In genomic region chr3:18453220-18453985, GRCm38 (mm10) we compare ENCODE assay signal across 16 mouse cellular contexts.
A peak's percentile ranks its signal among the peaks of the same experiment; 100 is the strongest.
DNase-seq lines count a peak whose midpoint lies in the region; ATAC-seq and TF ChIP-seq lines count a peak whose summit lies in the region.
"Had no signal": no experiment of that assay in that cellular context is flagged by ENCODE, and none has a peak within 500 bp of the region (broad histone marks: within the 10 kb centered on the region; RNA-seq: fewer than 3 reads in every experiment).

No protein-coding gene starts in this region.

- intact Hi-C loops in left cerebral cortex, postnatal 4 days (cut with DNase I) = no loop called here

- H3K9me3 ChIP-seq in forebrain, embryonic 14.5 days (replicated peaks; ENCODE audit: control insufficient read depth, low read length) = no peaks in the 10 kb centered on the region
- H3K9me3 ChIP-seq in hindbrain, embryonic 16.5 days (ENCODE audit: control insufficient read depth, low read length) = no peaks in the 10 kb centered on the region
- H3K9me3 ChIP-seq in neural tube, embryonic 12.5 days = no peaks in the 10 kb centered on the region
- H3K9me3 ChIP-seq: heart, embryonic 12.5 days; liver, embryonic 13.5 days; lung, embryonic 15.5 days had no signal

- H3K9ac ChIP-seq in forebrain, embryonic 14.5 days (ENCODE audit: low read length) = no peak overlapping the region
- no peak overlapping the region for H3K9ac ChIP-seq in hindbrain, embryonic 16.5 days (ENCODE audit: low read depth, low read length)
- H3K9ac ChIP-seq in neural tube, embryonic 12.5 days = no peak overlapping the region
- H3K9ac ChIP-seq: heart, embryonic 12.5 days; liver, embryonic 13.5 days; lung, embryonic 15.5 days had no signal

- no peak for DNase-seq in layer of hippocampus, adult 2 months (ENCODE audit: low spot score in 2 of 2)
- DNase-seq in layer of hippocampus, adult 9-11 months = no peak
- DNase-seq in forebrain, embryonic 14.5 days (ENCODE audit: low spot score) = peak; percentile 75
- DNase-seq in left cerebral cortex, postnatal 4 days = no peak
- DNase-seq in adrenal gland, postnatal 4 days (ENCODE audit: low spot score in 2 of 2) = no peak
- no peak for DNase-seq in embryo, embryonic 11 days
- DNase-seq: adrenal gland, adult 8-10 months; cerebellum, adult 18-20 months; cerebellum, postnatal 36 days; liver, embryonic 13.5 days had no signal

- no peak overlapping the region for H3K4me2 ChIP-seq in forebrain, embryonic 14.5 days (ENCODE audit: low read length)
- no peak overlapping the region for H3K4me2 ChIP-seq in hindbrain, embryonic 16.5 days (ENCODE audit: low read length)
- no peak overlapping the region for H3K4me2 ChIP-seq in neural tube, embryonic 12.5 days (replicated peaks)
- H3K4me2 ChIP-seq: heart, embryonic 12.5 days; liver, embryonic 13.5 days; lung, embryonic 15.5 days had no signal

- peak overlapping the region; percentile 65; the same call in 1 of the 2 replicates for H3K27ac ChIP-seq in layer of hippocampus, adult 2 months
- 0 out of 2 replicates have a peak overlapping the region, but pooled peaks have one; percentile 5 for H3K27ac ChIP-seq in forebrain, embryonic 14.5 days (ENCODE audit: low read depth, low read length)
- H3K27ac ChIP-seq in hindbrain, embryonic 16.5 days (ENCODE audit: low read depth, low read length) = no peak overlapping the region
- H3K27ac ChIP-seq in neural tube, embryonic 12.5 days = no peak overlapping the region
- H3K27ac ChIP-seq: liver, embryonic 13.5 days; lung, embryonic 15.5 days had no signal

- peak; percentile 70 for ATAC-seq in forebrain, embryonic 14.5 days
- ATAC-seq in hindbrain, embryonic 16.5 days = peak; percentile 65; the same call in 1 of the 2 replicates
- peak; percentile 65 for ATAC-seq in neural tube, embryonic 12.5 days (ENCODE audit: low FRiP score, low read depth)
- ATAC-seq: intestine, embryonic 16.5 days had no signal

- H3K27me3 ChIP-seq in forebrain, embryonic 14.5 days (replicated peaks; ENCODE audit: control insufficient read depth, insufficient read depth, low read length) = no peaks in the 10 kb centered on the region
- H3K27me3 ChIP-seq in hindbrain, embryonic 16.5 days (replicated peaks; ENCODE audit: control insufficient read depth, insufficient read depth, low read length) = no peaks in the 10 kb centered on the region
- H3K27me3 ChIP-seq in neural tube, embryonic 12.5 days (replicated peaks) = no peaks in the 10 kb centered on the region
- H3K27me3 ChIP-seq: CH12.LX; heart, embryonic 12.5 days; liver, embryonic 13.5 days; lung, embryonic 15.5 days had no signal

- WGBS in forebrain, embryonic 14.5 days = 6% methylated on average over 1 of the region's 3 CpGs
- 42% methylated on average over 1 of the region's 3 CpGs for WGBS in hindbrain, embryonic 16.5 days
- WGBS in neural tube, embryonic 12.5 days = 57% methylated on average over 3 of the region's 3 CpGs

- no peak for TF ChIP-seq CTCF in layer of hippocampus, adult 2 months (conservative IDR thresholded peaks at IDR 0.05)

- H3K36me3 ChIP-seq in forebrain, embryonic 14.5 days (ENCODE audit: control insufficient read depth, insufficient read depth, low read length) = no peaks in the 10 kb centered on the region
- no peaks in the 10 kb centered on the region for H3K36me3 ChIP-seq in hindbrain, embryonic 16.5 days (ENCODE audit: control insufficient read depth, insufficient read depth, low read length)
- no peaks in the 10 kb centered on the region for H3K36me3 ChIP-seq in neural tube, embryonic 12.5 days
- H3K36me3 ChIP-seq: heart, embryonic 12.5 days; liver, embryonic 13.5 days; lung, embryonic 15.5 days had no signal

- H3K4me3 ChIP-seq in layer of hippocampus, adult 2 months = no peak overlapping the region
- H3K4me3 ChIP-seq in forebrain, embryonic 14.5 days (ENCODE audit: low read depth, low read length) = no peak overlapping the region
- no peak overlapping the region for H3K4me3 ChIP-seq in hindbrain, embryonic 16.5 days (ENCODE audit: low read length)
- H3K4me3 ChIP-seq in neural tube, embryonic 12.5 days = no peak overlapping the region
- H3K4me3 ChIP-seq: heart, embryonic 12.5 days; liver, embryonic 13.5 days; lung, embryonic 15.5 days had no signal

- H3K4me1 ChIP-seq in forebrain, embryonic 14.5 days (ENCODE audit: control insufficient read depth, insufficient read depth, low read length) = peaks cover 4% of the 10 kb centered on the region; the same call in 1 of the 2 replicates
- no peaks in the 10 kb centered on the region for H3K4me1 ChIP-seq in hindbrain, embryonic 16.5 days (ENCODE audit: control insufficient read depth, insufficient read depth, low read depth, low read length)
- H3K4me1 ChIP-seq in neural tube, embryonic 12.5 days = no peaks in the 10 kb centered on the region
- H3K4me1 ChIP-seq: heart, embryonic 12.5 days; liver, embryonic 13.5 days; lung, embryonic 15.5 days had no signal

Comparison
In these comparisons a context has a peak if more than half of its experiments do, and no peak if none do; other contexts are left out.
1. H3K27ac ChIP-seq: peak in layer of hippocampus, adult 2 months (single experiment) and forebrain, embryonic 14.5 days (single experiment); none in hindbrain, embryonic 16.5 days (single experiment) and neural tube, embryonic 12.5 days (single experiment).
2. Peak in every context shown above with its lines, with median percentiles within 50 percentile points of each other: ATAC-seq.